Mouse (Mus musculus) heart, adult 2 months (tissue): ENCODE data around the gene Gpr4. TPM values are rescaled to one million over a fixed set of nuclear protein-coding genes. Genes with fewer than 3 reads are reported as not detected.

Experiments
- DNase-seq, 2 experiments: peaks; one replicate each; pipeline ENCODE4 v3.0.0; 2021
- H3K27ac ChIP-seq: fragments of 200-600 bp; 2 replicates; pipeline ENCODE4 v1.8.1; 2022
- H3K27me3 ChIP-seq: fragments of 200-500 bp; 2 replicates; pipeline ENCODE4 v1.6.1; 2012; ENCODE audit warnings: mild to moderate bottlenecking, low read length, inconsistent platforms, mixed read lengths; ENCODE audit not compliant: control insufficient read depth, insufficient read depth
- H3K36me3 ChIP-seq: fragments of 200-500 bp; 2 replicates; pipeline ENCODE4 v1.6.1; 2012; ENCODE audit warnings: low read length, inconsistent platforms; ENCODE audit not compliant: control insufficient read depth, insufficient read depth
- H3K4me1 ChIP-seq: fragments of 200-500 bp; 2 replicates; pipeline ENCODE4 v1.6.1; 2011; ENCODE audit warnings: low read length; ENCODE audit not compliant: control insufficient read depth, insufficient read depth
- H3K4me3 ChIP-seq: fragments of 200-600 bp; 2 replicates; pipeline ENCODE4 v1.8.1; 2022
- H3K79me2 ChIP-seq: fragments of 200-500 bp; replicated peaks from 2 replicates; pipeline ENCODE4 v1.6.1; 2012; ENCODE audit warnings: mild to moderate bottlenecking, inconsistent platforms, low read length, moderate library complexity, mixed read lengths; ENCODE audit not compliant: control insufficient read depth, insufficient read depth
- H3K9ac ChIP-seq: fragments of 200-500 bp; 2 replicates; pipeline ENCODE4 v1.6.1; 2012; ENCODE audit warnings: low read depth, mild to moderate bottlenecking, control low read depth, inconsistent platforms, low read length, mixed read lengths
- CTCF ChIP-seq: fragments of 200-600 bp; IDR thresholded peaks from 2 replicates; pipeline ENCODE4 v1.8.1; 2022; ENCODE audit warnings: antibody characterized with exemption, mild to moderate bottlenecking, moderate library complexity
- EP300 ChIP-seq: fragments of 200-500 bp; IDR thresholded peaks from 2 replicates; pipeline ENCODE4 v1.6.1; 2011; ENCODE audit warnings: low read depth, low read length, control low read depth; ENCODE audit not compliant: insufficient read depth
- POLR2A ChIP-seq: fragments of 200-500 bp; IDR thresholded peaks from 2 replicates; pipeline ENCODE4 v1.6.1; 2011; ENCODE audit warnings: mild to moderate bottlenecking, low read depth, low read length, control low read depth; ENCODE audit not compliant: insufficient read depth
- WGBS: fragments of 180-500 bp; shearing (Covaris S2); methylation state at CpG from one replicate; pipeline ENCODE4 v1.1.7; 2018; 5-methylcytosine and 5-hydroxymethylcytosine counted together
- intact Hi-C: fragments of 180-260 bp; cut with DNase I; formaldehyde crosslinking; loops from one replicate; pipeline ENCODE4 v1.15.1; 2025
- polyA plus RNA-seq: library from polyadenylated mRNA; depleted of rRNA; stranded (reverse); fragments of >200 nt; gene quantifications from 2 replicates; pipeline ENCODE4 v1.2.3, GENCODE M21; 2012
- total RNA-seq, 2 experiments: library from RNA; stranded (reverse); gene quantifications; 2 replicates each; pipeline ENCODE4 v1.2.3; 2021

The Gpr4 gene
- total and polyA plus RNA-seq, 3 experiments = 6.8 to 17.1 (median 7.2) TPM

- Histone ChIP-seq H3K36me3 (no peaks in the 10 kb centered on the region), H3K9ac (no peak within 1 kb of the TSS), H3K27me3 (peaks cover 6% of the 10 kb centered on the region; the same call in 1 of the 2 replicates), H3K27ac (no peak within 1 kb of the TSS), H3K4me1 (peaks cover 1% of the 10 kb centered on the region; the same call in 1 of the 2 replicates), H3K79me2 (no peaks in the 10 kb centered on the region), H3K4me3 (no peak within 1 kb of the TSS)
- TF ChIP-seq EP300 (no peak), POLR2A (no peak), CTCF (no peak)
- intact Hi-C loops = no loop called here
- 8% methylated on average over 30 of the region's 30 CpGs for WGBS
- DNase-seq = no peak
Measured at GRCm38 (mm10) chr7:19175708-19176515, 36.4 kb upstream of the Gpr4 start, which contains the start of gene Eml2. Gene Eml2, plus strand, starts transcription at chr7:19176421.

DNA sequence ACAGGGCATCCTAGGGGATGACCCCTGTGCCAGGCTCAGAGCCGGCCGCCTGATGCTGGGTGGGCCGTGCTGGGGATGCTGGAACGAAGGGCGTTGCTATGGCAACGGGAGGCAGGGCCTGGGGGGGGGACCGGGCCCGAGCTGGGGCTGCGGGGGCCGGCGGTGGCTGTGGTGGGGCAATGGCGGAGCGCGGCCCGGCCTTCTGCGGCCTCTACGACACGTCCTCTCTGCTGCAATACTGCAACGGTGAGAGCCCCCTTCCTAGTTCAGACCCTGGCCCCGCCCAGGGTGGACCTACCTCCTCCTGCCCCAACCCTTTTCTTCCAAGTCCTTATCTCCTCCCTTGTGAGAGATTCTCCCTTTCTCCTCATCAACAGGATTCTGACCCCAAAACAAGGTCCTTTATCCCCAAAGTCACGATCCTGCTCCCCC is 35.8 kb upstream of the Gpr4 start:
- Histone ChIP-seq H3K9ac (no peak overlapping the region), H3K4me1 (peaks cover 3% of the 10 kb centered on the region), H3K79me2 (no peaks in the 10 kb centered on the region), H3K27me3 (peaks cover 6% of the 10 kb centered on the region; the same call in 1 of the 2 replicates), H3K36me3 (no peaks in the 10 kb centered on the region), H3K4me3 (no peak overlapping the region), H3K27ac (no peak overlapping the region)
- WGBS = 21% methylated on average over 21 of the region's 21 CpGs
- intact Hi-C loops = no loop called here
- DNase-seq = no peak
- TF ChIP-seq EP300 (no peak), POLR2A (no peak), CTCF (no peak)

GRCm38 (mm10) chr7:19177216-19177615 is 35.1 kb upstream of the Gpr4 start:
- Histone ChIP-seq H3K79me2 (no peaks in the 10 kb centered on the region), H3K27ac (no peak overlapping the region), H3K36me3 (no peaks in the 10 kb centered on the region), H3K27me3 (peaks cover 6% of the 10 kb centered on the region; the same call in 1 of the 2 replicates), H3K9ac (no peak overlapping the region), H3K4me1 (peaks cover 5% of the 10 kb centered on the region), H3K4me3 (no peak overlapping the region)
- TF ChIP-seq CTCF (no peak), EP300 (no peak), POLR2A (no peak)
- DNase-seq = no peak
- WGBS = 76% methylated on average over 7 of the region's 7 CpGs
- intact Hi-C loops = no loop called here

DNA sequence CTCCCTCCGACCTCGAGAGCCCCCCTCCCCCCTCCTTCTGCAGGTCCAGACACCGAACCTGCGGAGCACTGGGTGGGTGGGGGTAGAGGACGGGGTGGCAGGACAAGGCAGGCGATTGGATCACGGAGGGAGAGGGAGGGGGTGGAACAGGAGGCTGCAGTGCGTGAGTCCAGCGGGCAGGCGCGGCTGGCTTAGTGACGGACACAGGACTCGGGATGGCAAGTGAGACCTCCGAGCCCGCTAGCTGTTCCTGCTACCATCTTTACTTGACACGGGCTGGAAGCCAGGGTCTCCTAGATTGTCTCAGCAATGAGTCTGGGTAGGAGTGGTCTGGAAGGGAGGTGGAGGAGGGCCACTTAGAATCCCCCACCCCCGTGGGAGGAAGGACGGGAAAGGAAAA is 34.3 kb upstream of the Gpr4 start:
- no peak for DNase-seq
- peaks cover 6% of the 10 kb centered on the region; the same call in 1 of the 2 replicates for H3K27me3 ChIP-seq
- no peaks in the 10 kb centered on the region for H3K79me2 ChIP-seq
- H3K9ac ChIP-seq = no peak overlapping the region
- intact Hi-C loops = loop anchor here (1.0 to 2.0 kb wide), 5 partner anchors 19 to 165 kb away; partner anchors contain the start of gene Rtn2
- H3K4me3 ChIP-seq = no peak overlapping the region
- peaks cover 5% of the 10 kb centered on the region for H3K4me1 ChIP-seq
- H3K27ac ChIP-seq = no peak overlapping the region
- 16% methylated on average over 18 of the region's 18 CpGs for WGBS
- no peaks in the 10 kb centered on the region for H3K36me3 ChIP-seq
- TF ChIP-seq POLR2A (no peak), EP300 (no peak), CTCF (no peak)

DNA sequence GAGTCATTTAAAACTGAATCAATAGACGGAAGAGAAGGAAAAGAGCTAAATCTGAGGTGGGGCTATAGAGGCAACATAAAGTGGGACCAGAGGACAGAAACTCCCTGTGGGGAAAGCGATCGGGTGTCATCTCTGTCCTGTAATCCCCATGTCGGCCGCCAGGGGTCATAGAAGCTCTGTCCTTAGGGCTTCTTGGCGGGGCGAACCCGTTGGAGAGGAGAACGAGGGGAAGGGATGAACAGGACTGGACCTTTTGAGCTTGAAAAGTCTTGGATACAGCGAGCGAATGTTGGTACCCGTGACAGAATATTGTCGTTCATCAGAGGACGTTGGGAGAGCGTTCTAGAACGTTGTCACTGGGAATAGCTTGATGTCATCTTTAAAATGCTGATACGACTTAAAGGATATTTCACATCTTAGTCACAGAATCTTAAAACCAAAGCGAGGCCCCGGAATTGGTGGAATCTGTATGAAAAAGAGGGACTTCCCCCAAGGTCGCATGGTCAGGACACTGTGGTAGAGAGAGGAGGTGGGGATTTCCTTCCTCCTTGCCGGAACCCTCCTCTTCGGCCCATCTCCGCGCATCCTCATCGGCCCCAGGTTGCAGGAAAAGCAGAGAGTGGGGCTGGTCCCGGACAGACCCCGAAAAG is 33.8 kb upstream of the Gpr4 start:
- Histone ChIP-seq H3K27ac (no peak overlapping the region), H3K9ac (no peak overlapping the region), H3K4me1 (peaks cover 5% of the 10 kb centered on the region), H3K4me3 (no peak overlapping the region; the same call in 1 of the 2 replicates), H3K79me2 (no peaks in the 10 kb centered on the region), H3K27me3 (peaks cover 6% of the 10 kb centered on the region; the same call in 1 of the 2 replicates), H3K36me3 (no peaks in the 10 kb centered on the region)
- intact Hi-C loops = loop anchor here (1.0 to 2.0 kb wide), 5 partner anchors 18 to 164 kb away; partner anchors contain the start of gene Rtn2
- 6% methylated on average over 27 of the region's 27 CpGs for WGBS
- peak; percentile 94 for TF ChIP-seq CTCF
- TF ChIP-seq POLR2A = no peak
- TF ChIP-seq EP300 = peak; percentile 81; the same call in 1 of the 2 replicates
- DNase-seq = peak; percentile 76 to 86

- H3K4me3 ChIP-seq = peak overlapping the region; percentile 24; the same call in 1 of the 2 replicates
- peaks cover 5% of the 10 kb centered on the region for H3K4me1 ChIP-seq
- no peak overlapping the region for H3K9ac ChIP-seq
- no peaks in the 10 kb centered on the region for H3K36me3 ChIP-seq
- peaks cover 6% of the 10 kb centered on the region; the same call in 1 of the 2 replicates for H3K27me3 ChIP-seq
- H3K79me2 ChIP-seq = no peaks in the 10 kb centered on the region
- intact Hi-C loops = loop anchor here (2.0 kb wide), 4 partner anchors 18 to 164 kb away; partner anchors contain the start of gene Rtn2
- DNase-seq = peak; percentile 74 to 79
- WGBS = under 1% methylated on average over 32 of the region's 32 CpGs
- TF ChIP-seq CTCF (peak; percentile 70), EP300 (no peak), POLR2A (no peak)
- no peak overlapping the region for H3K27ac ChIP-seq
Measured at GRCm38 (mm10) chr7:19179173-19179572, 33.2 kb upstream of the Gpr4 start.
